Mouse (Mus musculus): ENCODE results near the gene Spag5.

The Spag5 gene

GRCm38 (mm10) chr11:78353081-78353480, 51.8 kb downstream of the Spag5 start:
- DNase-seq: no peak

- DNase-seq: no peak
These were observed 53.6 kb downstream of the Spag5 start for GRCm38 (mm10) chr11:78354905-78355304.

GRCm38 (mm10) chr11:78355471-78356238, 54.3 kb downstream of the Spag5 start:
- peak in 1 of 2 experiments; percentile 55 for DNase-seq

GRCm38 (mm10) chr11:78358330-78359007, 57.1 kb downstream of the Spag5 start:
- DNase-seq: no peak

- DNase-seq: peak; percentile 80 to 83
These were observed 58.9 kb downstream of the Spag5 start for GRCm38 (mm10) chr11:78360125-78360788.

GRCm38 (mm10) chr11:78360789-78361131, 59.4 kb downstream of the Spag5 start:
- DNase-seq: no peak

GRCm38 (mm10) chr11:78363309-78364007, 62.1 kb downstream of the Spag5 start:
- DNase-seq: no peak

GRCm38 (mm10) chr11:78364103-78364502, 62.8 kb downstream of the Spag5 start:
- no peak for DNase-seq

- DNase-seq: no peak
These were observed 66.3 kb downstream of the Spag5 start for GRCm38 (mm10) chr11:78367456-78368225.

- peak; percentile 47 to 64 for DNase-seq
These were observed 69.1 kb downstream of the Spag5 start for GRCm38 (mm10) chr11:78370389-78370788.

GRCm38 (mm10) chr11:78371711-78372110, 70.4 kb downstream of the Spag5 start:
- DNase-seq: no peak
